Mouse (Mus musculus) heart, adult 2 months (tissue): Measurements from ENCODE around the gene Med29. TPM values are rescaled to one million over a fixed set of nuclear protein-coding genes. Genes with fewer than 3 reads are reported as not detected.

Source experiments
- DNase-seq, 2 experiments: peaks; one replicate each; pipeline ENCODE4 v3.0.0; 2021
- H3K27ac ChIP-seq: fragments of 200-600 bp; 2 replicates; pipeline ENCODE4 v1.8.1; 2022
- H3K27me3 ChIP-seq: fragments of 200-500 bp; 2 replicates; pipeline ENCODE4 v1.6.1; 2012; ENCODE audit warnings: mild to moderate bottlenecking, low read length, inconsistent platforms, mixed read lengths; ENCODE audit not compliant: control insufficient read depth, insufficient read depth
- H3K36me3 ChIP-seq: fragments of 200-500 bp; 2 replicates; pipeline ENCODE4 v1.6.1; 2012; ENCODE audit warnings: low read length, inconsistent platforms; ENCODE audit not compliant: control insufficient read depth, insufficient read depth
- H3K4me1 ChIP-seq: fragments of 200-500 bp; 2 replicates; pipeline ENCODE4 v1.6.1; 2011; ENCODE audit warnings: low read length; ENCODE audit not compliant: control insufficient read depth, insufficient read depth
- H3K4me3 ChIP-seq: fragments of 200-600 bp; 2 replicates; pipeline ENCODE4 v1.8.1; 2022
- H3K79me2 ChIP-seq: fragments of 200-500 bp; replicated peaks from 2 replicates; pipeline ENCODE4 v1.6.1; 2012; ENCODE audit warnings: mild to moderate bottlenecking, inconsistent platforms, low read length, moderate library complexity, mixed read lengths; ENCODE audit not compliant: control insufficient read depth, insufficient read depth
- H3K9ac ChIP-seq: fragments of 200-500 bp; 2 replicates; pipeline ENCODE4 v1.6.1; 2012; ENCODE audit warnings: low read depth, mild to moderate bottlenecking, control low read depth, inconsistent platforms, low read length, mixed read lengths
- CTCF ChIP-seq: fragments of 200-600 bp; IDR thresholded peaks from 2 replicates; pipeline ENCODE4 v1.8.1; 2022; ENCODE audit warnings: antibody characterized with exemption, mild to moderate bottlenecking, moderate library complexity
- EP300 ChIP-seq: fragments of 200-500 bp; IDR thresholded peaks from 2 replicates; pipeline ENCODE4 v1.6.1; 2011; ENCODE audit warnings: low read depth, low read length, control low read depth; ENCODE audit not compliant: insufficient read depth
- POLR2A ChIP-seq: fragments of 200-500 bp; IDR thresholded peaks from 2 replicates; pipeline ENCODE4 v1.6.1; 2011; ENCODE audit warnings: mild to moderate bottlenecking, low read depth, low read length, control low read depth; ENCODE audit not compliant: insufficient read depth
- WGBS: fragments of 180-500 bp; shearing (Covaris S2); methylation state at CpG from one replicate; pipeline ENCODE4 v1.1.7; 2018; 5-methylcytosine and 5-hydroxymethylcytosine counted together
- intact Hi-C: fragments of 180-260 bp; cut with DNase I; formaldehyde crosslinking; loops from one replicate; pipeline ENCODE4 v1.15.1; 2025
- polyA plus RNA-seq: library from polyadenylated mRNA; depleted of rRNA; stranded (reverse); fragments of >200 nt; gene quantifications from 2 replicates; pipeline ENCODE4 v1.2.3, GENCODE M21; 2012
- total RNA-seq, 2 experiments: library from RNA; stranded (reverse); gene quantifications; 2 replicates each; pipeline ENCODE4 v1.2.3; 2021

Med29 gene
- total and polyA plus RNA-seq, 3 experiments = 20.8 to 48.8 (median 21.5) TPM

- intact Hi-C loops = no loop called here
- Histone ChIP-seq H3K4me1 (peaks cover 13% of the 10 kb centered on the region), H3K4me3 (no peak overlapping the region), H3K9ac (no peak overlapping the region), H3K27ac (no peak overlapping the region), H3K36me3 (peaks cover 19% of the 10 kb centered on the region), H3K27me3 (no peaks in the 10 kb centered on the region), H3K79me2 (peaks cover 3% of the 10 kb centered on the region)
- TF ChIP-seq EP300 = no peak
- TF ChIP-seq POLR2A = no peak
- no peak for TF ChIP-seq CTCF
- 90% methylated on average over 1 of the region's 1 CpGs for WGBS
- DNase-seq = no peak
These were observed 30.5 kb upstream of the Med29 start for GRCm38 (mm10) chr7:28423018-28423417.

DNA sequence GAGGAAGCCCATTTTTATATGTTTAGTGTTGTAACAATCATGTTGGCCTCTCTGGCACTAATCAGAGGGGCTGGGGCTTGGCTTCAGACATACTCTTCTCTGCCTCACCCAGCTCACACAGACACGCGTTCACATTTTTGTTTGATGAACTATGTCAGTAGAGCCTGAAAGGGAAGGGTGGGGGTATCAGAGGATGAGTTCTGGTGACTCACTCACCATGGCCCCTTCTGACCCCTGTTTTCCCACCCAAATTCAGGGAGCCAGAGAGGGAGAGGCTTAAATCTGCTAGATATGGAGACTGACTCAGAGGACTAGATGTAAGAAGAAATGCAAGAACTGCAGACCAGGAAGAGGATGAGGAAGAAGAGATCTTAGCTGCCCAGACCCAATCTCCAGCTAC lies 26.9 kb upstream of the Med29 start:
- Histone ChIP-seq H3K9ac (no peak overlapping the region), H3K4me3 (no peak overlapping the region), H3K27me3 (no peaks in the 10 kb centered on the region), H3K27ac (no peak overlapping the region), H3K36me3 (peaks cover 10% of the 10 kb centered on the region), H3K79me2 (no peaks in the 10 kb centered on the region; the same call in none of the 2 replicates), H3K4me1 (peaks cover 8% of the 10 kb centered on the region)
- WGBS = 66% methylated on average over 2 of the region's 2 CpGs
- intact Hi-C loops = no loop called here
- TF ChIP-seq CTCF = no peak
- no peak for TF ChIP-seq POLR2A
- no peak for TF ChIP-seq EP300
- DNase-seq = no peak

DNA sequence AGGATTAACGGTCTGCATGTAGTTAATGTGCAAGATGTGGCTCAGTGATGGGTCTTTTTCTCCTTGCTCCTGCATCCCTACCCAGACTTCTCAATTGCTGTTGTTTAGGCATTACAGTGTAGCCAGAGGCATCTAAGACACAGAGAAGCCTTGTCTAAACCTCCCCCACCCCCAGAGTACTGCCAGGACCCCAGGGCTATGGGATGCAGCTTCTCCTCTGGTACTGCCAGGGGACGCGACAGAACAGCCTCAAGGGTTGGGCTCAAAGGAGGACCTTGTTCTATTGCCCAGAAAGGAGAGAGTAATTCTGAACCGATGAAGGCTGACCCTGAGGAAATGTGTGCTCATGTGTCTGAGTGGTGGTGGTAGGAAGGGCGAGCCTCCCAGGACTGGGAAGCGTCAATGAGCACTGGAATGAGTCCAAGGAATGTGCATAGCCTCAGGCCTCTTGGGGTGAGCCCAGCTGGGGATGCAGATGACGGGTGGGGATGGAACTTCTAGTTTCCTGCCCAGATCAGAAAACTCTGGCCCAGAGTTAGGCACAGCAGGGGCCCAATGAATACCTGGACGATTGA lies 25.7 kb upstream of the Med29 start:
- no peak overlapping the region for H3K9ac ChIP-seq
- intact Hi-C loops = no loop called here
- H3K4me3 ChIP-seq = no peak overlapping the region
- 23% methylated on average over 8 of the region's 8 CpGs for WGBS
- H3K4me1 ChIP-seq = peaks cover 8% of the 10 kb centered on the region
- no peaks in the 10 kb centered on the region for H3K79me2 ChIP-seq
- peak; percentile 63 to 81 for DNase-seq
- no peaks in the 10 kb centered on the region for H3K27me3 ChIP-seq
- H3K27ac ChIP-seq = peak overlapping the region; percentile 52
- TF ChIP-seq CTCF = no peak
- no peak for TF ChIP-seq POLR2A
- peak; percentile 75; the same call in 1 of the 2 replicates for TF ChIP-seq EP300
- peaks cover 10% of the 10 kb centered on the region for H3K36me3 ChIP-seq

DNA sequence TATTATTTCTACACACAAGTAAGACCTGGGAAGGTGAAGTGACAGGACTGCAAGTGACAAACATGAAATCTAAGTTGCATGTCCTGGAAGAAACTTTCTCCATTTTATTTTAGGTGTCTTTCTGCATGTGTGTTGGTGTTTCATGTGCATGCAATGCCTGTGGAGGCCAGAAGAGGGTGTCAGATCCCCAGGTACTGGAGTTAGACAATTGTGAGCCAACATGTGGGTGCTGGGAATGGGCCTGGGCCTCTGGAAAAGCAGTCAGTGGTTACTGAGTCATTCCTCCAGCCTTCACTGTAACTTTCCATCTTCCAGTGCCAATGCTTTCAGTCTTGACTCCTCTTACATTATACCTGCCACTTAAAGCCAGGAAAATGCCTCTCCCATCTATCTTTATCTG lies 24.9 kb upstream of the Med29 start:
- Histone ChIP-seq H3K4me3 (no peak overlapping the region), H3K79me2 (no peaks in the 10 kb centered on the region), H3K27me3 (no peaks in the 10 kb centered on the region), H3K36me3 (peaks cover 11% of the 10 kb centered on the region), H3K9ac (no peak overlapping the region), H3K4me1 (peaks cover 8% of the 10 kb centered on the region), H3K27ac (no peak overlapping the region)
- TF ChIP-seq CTCF = peak; percentile 47
- TF ChIP-seq EP300 = no peak
- intact Hi-C loops = no loop called here
- no peak for DNase-seq

- DNase-seq = no peak
- no peak overlapping the region for H3K9ac ChIP-seq
- H3K36me3 ChIP-seq = peaks cover 14% of the 10 kb centered on the region
- no peak overlapping the region for H3K27ac ChIP-seq
- no peaks in the 10 kb centered on the region for H3K27me3 ChIP-seq
- no peak overlapping the region for H3K4me3 ChIP-seq
- intact Hi-C loops = no loop called here
- TF ChIP-seq CTCF (0 out of 2 replicates have a peak, but pooled peaks have one; percentile 15), POLR2A (no peak)
- no peaks in the 10 kb centered on the region for H3K79me2 ChIP-seq
- peaks cover 9% of the 10 kb centered on the region for H3K4me1 ChIP-seq
- 70% methylated on average over 4 of the region's 4 CpGs for WGBS
These were observed 20.3 kb upstream of the Med29 start for GRCm38 (mm10) chr7:28412826-28413225.

- H3K27ac ChIP-seq = peak overlapping the region; percentile 77
- WGBS = 30% methylated on average over 3 of the region's 3 CpGs
- DNase-seq = peak; percentile 65 to 79
- no peaks in the 10 kb centered on the region for H3K27me3 ChIP-seq
- no peak overlapping the region for H3K9ac ChIP-seq
- no peak overlapping the region for H3K4me3 ChIP-seq
- intact Hi-C loops = no loop called here
- peak; percentile 66; the same call in 1 of the 2 replicates for TF ChIP-seq EP300
- no peak for TF ChIP-seq CTCF
- no peak for TF ChIP-seq POLR2A
- H3K36me3 ChIP-seq = peaks cover 14% of the 10 kb centered on the region
- H3K4me1 ChIP-seq = peaks cover 9% of the 10 kb centered on the region
- H3K79me2 ChIP-seq = no peaks in the 10 kb centered on the region
These were observed 18.4 kb upstream of the Med29 start for GRCm38 (mm10) chr7:28410841-28411475.
